Mouse (Mus musculus) heart, embryonic 12.5 days (tissue): ENCODE data around the gene Slc50a1. TPM values are rescaled to one million over a fixed set of nuclear protein-coding genes. Genes with fewer than 3 reads are reported as not detected.

Source experiments
- ATAC-seq: fragments of 200-750 bp; cut with Nextera tagmentation; 2 replicates; pipeline ENCODE4 v1.8.0; 2017; ENCODE audit warnings: moderate TSS enrichment, moderate library complexity; ENCODE audit not compliant: insufficient number of reproducible peaks, low FRiP score
- H3K27ac ChIP-seq: fragments of 300-500 bp; sonication (generic); 2 replicates; pipeline ENCODE4 v1.5.1; 2016; ENCODE audit warnings: mild to moderate bottlenecking, moderate library complexity; ENCODE audit not compliant: poor library complexity, severe bottlenecking
- H3K27me3 ChIP-seq: fragments of 300-500 bp; sonication (generic); replicated peaks from 2 replicates; pipeline ENCODE4 v1.6.1; 2016; ENCODE audit warnings: mild to moderate bottlenecking, moderate library complexity
- H3K36me3 ChIP-seq: fragments of 300-500 bp; sonication (generic); 2 replicates; pipeline ENCODE4 v1.6.1; 2016; ENCODE audit warnings: mild to moderate bottlenecking, moderate library complexity
- H3K4me1 ChIP-seq: fragments of 300-500 bp; sonication (generic); replicated peaks from 2 replicates; pipeline ENCODE4 v1.6.1; 2016; ENCODE audit warnings: mild to moderate bottlenecking
- H3K4me2 ChIP-seq: fragments of 300-500 bp; sonication (generic); 2 replicates; pipeline ENCODE4 v1.6.1; 2016; ENCODE audit warnings: mild to moderate bottlenecking, moderate library complexity
- H3K4me3 ChIP-seq: fragments of 300-500 bp; sonication (generic); 2 replicates; pipeline ENCODE4 v1.5.1; 2016; ENCODE audit warnings: mild to moderate bottlenecking
- H3K9ac ChIP-seq: fragments of 300-500 bp; sonication (generic); 2 replicates; pipeline ENCODE4 v1.6.1; 2016; ENCODE audit warnings: mild to moderate bottlenecking, moderate library complexity
- H3K9me3 ChIP-seq: fragments of 300-500 bp; sonication (generic); replicated peaks from 2 replicates; pipeline ENCODE4 v1.6.1; 2016; ENCODE audit warnings: mild to moderate bottlenecking, moderate library complexity
- WGBS: fragments of 180-500 bp; shearing (Covaris S2); methylation state at CpG from one replicate; pipeline ENCODE4 v1.1.7; 2016; 5-methylcytosine and 5-hydroxymethylcytosine counted together
- polyA plus RNA-seq: library from polyadenylated mRNA; unstranded; fragments of >200 nt; fragmentation: Nextera tagmentation; extraction: Ambion mirVana; gene quantifications from 2 replicates; pipeline ENCODE4 v1.2.1, GENCODE M21; 2016

Gene Slc50a1
- polyA plus RNA-seq = 40.9 and 42.9 TPM in 2 replicates

DNA sequence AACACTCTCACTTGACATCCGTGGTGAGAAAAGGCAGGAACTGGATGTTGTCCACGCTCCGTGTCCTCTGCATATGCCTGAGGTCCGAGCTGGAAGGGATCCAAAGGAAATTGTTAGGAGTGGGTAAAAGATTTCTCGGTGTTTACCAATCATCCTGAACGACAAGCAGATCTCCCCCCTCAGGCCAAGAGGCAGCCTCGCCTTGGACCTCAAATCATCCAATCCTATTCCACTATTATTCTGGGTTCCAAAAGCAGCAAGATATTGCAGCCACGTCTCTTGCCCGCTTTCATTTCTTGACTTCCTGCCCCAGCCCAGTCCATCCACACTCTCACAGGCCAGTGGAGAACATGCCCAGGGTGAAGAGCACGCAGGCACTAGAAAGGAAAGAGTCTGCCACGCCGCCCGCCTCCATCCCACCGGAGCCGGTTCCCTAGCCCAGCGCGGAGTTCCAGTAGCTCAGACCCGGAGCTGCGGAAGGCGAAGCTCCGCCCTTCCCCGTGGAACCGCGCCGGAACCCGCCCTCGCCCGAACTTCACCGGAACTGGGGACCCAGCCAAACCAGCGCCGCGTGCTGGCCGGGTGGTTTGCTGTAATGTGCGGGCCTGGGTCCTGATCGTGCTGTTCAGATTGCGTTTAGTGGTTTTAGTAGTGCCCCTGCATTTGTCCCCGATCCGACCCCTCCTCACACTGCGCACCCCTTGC lies at the start of gene Slc50a1:
Gene Slc50a1 (minus strand): TSS at position 520 of the 705 bp plus-strand sequence.
- Histone ChIP-seq H3K4me3 (peak within 1 kb of the TSS; percentile 63), H3K4me1 (peaks cover 43% of the 10 kb centered on the region), H3K4me2 (peak within 1 kb of the TSS; percentile 90), H3K27ac (peak within 1 kb of the TSS; percentile 82), H3K9ac (peak within 1 kb of the TSS; percentile 84), H3K9me3 (no peaks in the 10 kb centered on the region), H3K36me3 (peaks cover 31% of the 10 kb centered on the region), H3K27me3 (no peaks in the 10 kb centered on the region)
- ATAC-seq = peak; percentile 49
- 2% methylated on average over 39 of the region's 39 CpGs for WGBS

DNA sequence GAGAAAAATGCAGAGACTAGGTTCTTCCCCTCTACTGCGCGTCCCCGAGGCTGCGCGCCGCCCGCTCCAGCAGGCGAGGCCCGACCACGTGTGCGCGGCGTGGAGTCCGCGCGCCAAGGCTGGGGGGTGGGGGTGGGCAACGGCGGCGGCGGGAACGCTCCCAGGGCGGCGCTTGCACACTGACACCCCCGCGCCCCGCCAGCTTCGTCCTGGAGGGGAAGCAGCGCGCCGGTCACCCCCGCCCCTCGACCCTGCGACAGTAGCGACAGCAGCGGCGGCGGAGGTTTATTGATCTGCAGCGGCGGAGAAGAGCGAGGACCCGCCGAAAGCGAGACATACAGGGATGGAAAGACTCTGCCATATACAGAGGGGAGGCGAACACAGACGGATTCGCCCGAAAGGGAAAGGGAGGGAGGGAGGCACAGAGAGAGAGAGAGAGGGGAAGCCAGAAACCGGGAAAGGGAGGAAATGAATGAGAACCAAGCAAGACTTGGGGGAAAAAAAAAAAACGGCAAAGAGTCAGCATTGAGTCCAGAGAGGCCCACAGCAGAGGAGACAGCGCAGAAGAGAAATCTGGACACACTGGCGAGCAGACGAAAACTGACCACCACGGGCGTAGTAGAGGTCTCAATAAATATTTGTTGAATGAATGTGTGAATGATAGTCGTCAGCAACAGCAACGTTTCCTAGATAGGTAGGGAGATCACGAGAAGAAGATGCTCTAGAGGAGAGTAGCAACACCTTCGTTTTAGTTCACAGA lies 49.4 kb upstream of the Slc50a1 start:
- Histone ChIP-seq H3K36me3 (no peaks in the 10 kb centered on the region), H3K4me3 (peak overlapping the region; percentile 62), H3K4me1 (peaks cover 57% of the 10 kb centered on the region), H3K9ac (peak overlapping the region; percentile 39; the same call in 1 of the 2 replicates), H3K4me2 (peak overlapping the region; percentile 94), H3K27ac (no peak overlapping the region), H3K27me3 (peaks cover 78% of the 10 kb centered on the region), H3K9me3 (no peaks in the 10 kb centered on the region)
- 3% methylated on average over 49 of the region's 58 CpGs for WGBS
- ATAC-seq = no peak

DNA sequence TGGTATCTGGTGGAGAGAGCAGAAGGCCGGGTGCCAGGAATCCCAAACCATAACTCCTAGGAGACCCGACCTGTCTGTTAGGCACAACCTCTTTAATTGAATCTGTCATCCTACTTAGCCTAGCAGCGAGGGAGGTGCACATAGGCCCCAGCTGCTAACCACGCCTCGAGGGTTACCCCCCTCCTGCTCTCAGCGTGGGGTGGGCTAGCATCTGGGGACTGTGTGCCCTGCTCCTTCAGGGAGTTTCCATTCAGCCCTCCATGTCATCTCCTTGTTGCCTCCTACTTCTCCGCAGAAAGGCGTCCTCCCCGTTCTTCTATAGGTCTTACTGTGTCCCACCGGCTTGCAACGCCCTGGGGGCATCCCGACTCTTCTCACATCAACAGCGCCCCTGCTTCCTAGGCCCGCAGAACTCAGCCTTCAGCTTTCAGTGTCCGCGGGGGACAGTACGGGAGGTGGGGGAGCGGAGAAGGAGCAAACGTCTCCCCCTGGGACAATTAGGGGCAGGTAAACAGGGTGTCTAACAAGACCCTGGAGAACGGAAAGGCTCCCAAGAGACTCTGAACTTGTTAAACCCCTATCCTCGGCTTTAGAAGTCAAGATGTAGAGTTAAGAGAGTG lies 48.7 kb upstream of the Slc50a1 start:
- Histone ChIP-seq H3K27ac (no peak overlapping the region), H3K36me3 (no peaks in the 10 kb centered on the region)

DNA sequence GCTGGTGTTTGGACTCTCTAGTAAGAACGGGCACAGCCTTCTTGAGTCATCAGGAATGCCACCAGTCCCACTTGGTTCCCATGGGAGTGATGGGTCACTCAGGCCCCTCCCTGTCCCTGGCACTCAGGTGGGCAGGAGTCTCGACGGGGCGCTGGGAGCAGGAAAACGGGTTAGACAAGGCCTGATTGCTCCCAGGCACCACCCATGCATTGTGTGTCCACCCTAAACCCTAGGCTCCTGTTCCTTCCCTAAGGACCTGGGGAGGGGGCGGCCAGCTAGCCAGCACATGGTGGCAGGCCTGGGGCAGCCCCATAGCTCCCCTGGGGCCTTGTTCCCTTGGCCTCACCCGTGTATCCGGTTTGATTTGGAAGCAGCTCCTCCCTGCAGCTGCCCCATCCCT lies 47.9 kb upstream of the Slc50a1 start:
- Histone ChIP-seq H3K4me2 (no peak overlapping the region), H3K36me3 (no peaks in the 10 kb centered on the region), H3K9me3 (no peaks in the 10 kb centered on the region), H3K9ac (no peak overlapping the region), H3K4me1 (peaks cover 63% of the 10 kb centered on the region), H3K4me3 (no peak overlapping the region), H3K27me3 (peaks cover 66% of the 10 kb centered on the region), H3K27ac (no peak overlapping the region)
- ATAC-seq = no peak
- WGBS = 74% methylated on average over 8 of the region's 8 CpGs

More for the DNA sequence above, 48.7 kb upstream of the Slc50a1 start:
- Histone ChIP-seq H3K4me3 (peak overlapping the region; percentile 62), H3K9ac (no peak overlapping the region), H3K9me3 (no peaks in the 10 kb centered on the region), H3K4me1 (peaks cover 63% of the 10 kb centered on the region), H3K4me2 (peak overlapping the region; percentile 94), H3K27me3 (peaks cover 74% of the 10 kb centered on the region)
- ATAC-seq = no peak
- WGBS = 8% methylated on average over 21 of the region's 21 CpGs

DNA sequence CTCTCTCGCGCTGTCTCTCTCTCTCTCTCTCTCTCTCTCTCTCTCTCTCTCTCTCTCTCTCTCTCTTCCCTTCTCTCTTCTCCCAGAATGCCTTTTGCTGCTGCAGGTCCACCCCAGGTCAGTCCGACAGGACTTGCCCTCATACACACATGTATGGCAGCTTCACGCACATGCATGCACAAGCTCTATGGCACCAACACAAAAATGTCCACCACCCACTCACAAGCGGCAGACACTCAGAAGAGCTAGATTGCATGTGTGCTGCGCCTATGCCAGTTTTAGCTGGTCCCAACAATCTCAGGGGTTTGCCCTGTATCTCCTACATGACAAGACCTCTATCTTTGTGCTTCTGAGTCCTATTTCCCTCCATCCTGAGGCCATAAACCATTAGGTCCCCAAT lies 46.9 kb upstream of the Slc50a1 start:
- no peak for ATAC-seq
- Histone ChIP-seq H3K27me3 (peaks cover 58% of the 10 kb centered on the region), H3K9ac (peak overlapping the region; percentile 50), H3K27ac (no peak overlapping the region), H3K4me1 (peaks cover 59% of the 10 kb centered on the region), H3K4me3 (no peak overlapping the region), H3K4me2 (0 out of 2 replicates have a peak overlapping the region, but pooled peaks have one; percentile 8), H3K36me3 (no peaks in the 10 kb centered on the region), H3K9me3 (no peaks in the 10 kb centered on the region)
- 60% methylated on average over 6 of the region's 6 CpGs for WGBS

DNA sequence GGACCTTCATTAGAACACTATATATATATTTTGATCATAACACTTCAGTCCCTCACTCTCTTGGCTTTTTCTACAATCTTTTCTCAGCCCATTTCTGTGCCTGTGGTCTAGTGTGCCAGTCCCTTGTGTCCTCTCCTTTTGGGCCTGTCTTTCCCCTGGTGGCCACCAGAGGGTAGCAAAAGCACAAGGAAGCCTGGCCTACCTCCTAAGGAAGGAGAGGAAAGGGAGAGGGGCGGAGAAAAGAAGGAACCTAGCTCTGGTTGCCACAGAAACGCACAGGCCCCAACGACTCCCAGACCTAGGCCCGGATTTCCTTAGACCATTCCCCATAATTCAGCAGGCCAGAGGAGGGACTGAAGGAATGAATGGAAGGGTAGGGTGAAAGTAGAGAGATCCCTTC lies 46.5 kb upstream of the Slc50a1 start:
- peaks cover 54% of the 10 kb centered on the region for H3K27me3 ChIP-seq
- H3K36me3 ChIP-seq = no peaks in the 10 kb centered on the region
- H3K4me2 ChIP-seq = peak overlapping the region; percentile 70; the same call in 1 of the 2 replicates
- 0% methylated on average over 4 of the region's 4 CpGs for WGBS
- peak overlapping the region; percentile 50 for H3K9ac ChIP-seq
- ATAC-seq = peak; percentile 12; the same call in 1 of the 2 replicates
- no peak overlapping the region for H3K4me3 ChIP-seq
- H3K4me1 ChIP-seq = peaks cover 55% of the 10 kb centered on the region
- H3K27ac ChIP-seq = no peak overlapping the region
- H3K9me3 ChIP-seq = no peaks in the 10 kb centered on the region

DNA sequence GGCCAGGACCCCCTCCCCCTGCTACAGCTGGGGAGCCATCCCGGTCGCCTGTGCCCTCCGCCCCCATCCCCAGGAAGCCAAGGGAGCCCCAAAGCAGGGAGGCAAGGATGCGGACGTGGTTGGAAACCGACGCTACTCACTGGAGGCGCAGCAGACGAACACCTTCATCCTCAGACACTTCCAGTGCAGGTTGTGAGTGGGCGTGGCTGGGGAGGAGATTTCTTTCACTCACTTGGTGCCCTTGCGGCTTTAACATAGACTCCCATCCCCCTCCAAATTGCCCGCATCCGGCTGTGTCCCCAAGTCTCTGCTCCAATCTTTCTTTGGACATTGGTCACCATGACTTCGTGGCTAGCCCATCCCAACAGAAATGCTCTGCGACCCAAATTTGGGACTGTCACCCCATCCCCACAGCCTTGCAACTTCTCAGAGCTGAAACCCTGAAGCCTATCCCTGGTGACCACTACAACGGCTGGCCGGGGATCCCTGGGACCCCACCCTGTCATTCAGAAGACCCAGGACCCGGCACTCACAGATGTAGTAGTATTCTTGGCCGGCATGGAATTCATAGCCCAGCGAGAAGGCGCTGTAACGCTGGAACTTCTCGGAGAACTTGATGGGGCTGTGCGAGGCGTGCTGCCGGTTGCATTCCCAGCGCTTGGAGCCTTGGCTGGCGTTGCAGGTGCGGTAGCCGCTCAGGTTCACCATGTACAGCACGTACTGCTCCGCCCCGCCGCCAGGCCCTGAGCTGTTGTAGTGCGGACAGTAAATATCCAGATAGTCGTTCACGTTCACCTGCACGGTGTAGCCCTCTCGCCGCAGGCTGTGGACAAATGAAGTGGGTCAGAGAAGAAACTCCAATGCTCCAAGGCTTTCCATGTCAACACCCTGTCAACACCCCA lies 45.8 kb upstream of the Slc50a1 start:
- no peak overlapping the region for H3K27ac ChIP-seq
- H3K9ac ChIP-seq = peak overlapping the region; percentile 53
- peaks cover 48% of the 10 kb centered on the region for H3K27me3 ChIP-seq
- peaks cover 49% of the 10 kb centered on the region for H3K4me1 ChIP-seq
- ATAC-seq = peak; percentile 10; the same call in 1 of the 2 replicates
- WGBS = 20% methylated on average over 40 of the region's 40 CpGs
- peak overlapping the region; percentile 70 for H3K4me2 ChIP-seq
- H3K9me3 ChIP-seq = no peaks in the 10 kb centered on the region
- H3K36me3 ChIP-seq = no peaks in the 10 kb centered on the region
- peak overlapping the region; percentile 35 for H3K4me3 ChIP-seq

DNA sequence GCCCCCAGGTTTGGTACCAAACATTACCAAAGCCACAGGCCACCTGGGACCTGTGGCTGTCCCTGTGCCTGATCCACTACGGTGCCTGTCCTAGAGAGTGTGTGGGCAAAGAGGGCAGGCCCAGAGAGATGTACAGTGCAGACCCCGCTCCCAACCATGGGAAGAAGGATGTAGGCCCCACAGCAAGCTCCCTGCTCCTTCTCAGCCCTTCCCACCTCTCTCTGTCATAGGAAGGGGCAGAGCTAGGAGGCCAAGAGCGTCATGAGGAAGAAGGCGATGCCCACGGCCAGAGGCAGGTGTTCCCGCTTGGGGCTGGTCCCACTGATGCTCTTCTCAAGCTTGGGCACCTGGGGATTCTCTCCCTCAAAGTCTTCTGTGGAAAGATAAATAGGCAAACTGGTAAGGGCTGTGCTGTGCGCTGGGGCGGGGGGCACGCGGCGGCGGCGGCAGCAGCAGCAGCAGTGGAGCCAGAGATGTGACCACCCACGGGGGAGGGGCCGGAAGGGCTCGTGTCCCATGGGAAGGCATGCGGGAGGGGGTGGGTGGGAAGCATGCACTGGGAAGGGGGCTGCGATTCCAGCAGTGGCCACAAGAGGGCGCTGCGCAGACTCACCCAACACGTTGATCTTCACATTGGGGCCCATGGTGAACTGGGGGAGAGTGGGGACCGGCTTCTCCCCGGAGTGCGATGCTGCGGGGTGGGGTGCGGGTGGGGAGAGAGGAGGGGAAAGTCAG lies 45.0 kb upstream of the Slc50a1 start:
- Histone ChIP-seq H3K9ac (peak overlapping the region; percentile 53), H3K4me2 (peak overlapping the region; percentile 70), H3K4me3 (peak overlapping the region; percentile 35), H3K27ac (no peak overlapping the region), H3K27me3 (peaks cover 39% of the 10 kb centered on the region), H3K9me3 (no peaks in the 10 kb centered on the region), H3K4me1 (peaks cover 40% of the 10 kb centered on the region), H3K36me3 (no peaks in the 10 kb centered on the region)
- 5% methylated on average over 25 of the region's 26 CpGs for WGBS
- peak; percentile 37; the same call in 1 of the 2 replicates for ATAC-seq

DNA sequence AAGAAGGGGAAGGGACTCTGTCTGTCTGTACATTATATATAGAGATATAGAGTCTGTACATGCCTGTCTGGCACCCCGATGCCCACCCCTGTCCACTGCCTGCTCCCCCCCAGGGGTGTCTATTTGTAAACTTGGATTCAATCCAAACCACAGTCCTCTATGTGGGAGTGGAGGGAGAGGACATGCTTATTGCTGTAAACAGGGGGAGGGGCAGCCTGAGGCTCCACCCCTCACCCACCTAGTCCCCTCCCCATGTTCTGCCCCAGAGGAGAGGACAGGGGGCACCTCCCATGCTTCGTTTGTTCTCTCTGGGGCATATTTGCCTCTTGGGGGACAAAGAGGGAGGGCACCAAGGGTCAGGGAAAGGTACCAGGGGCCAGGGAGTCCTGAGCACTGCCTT lies 44.4 kb upstream of the Slc50a1 start:
- H3K4me3 ChIP-seq = no peak overlapping the region
- H3K4me2 ChIP-seq = peak overlapping the region; percentile 70
- H3K9me3 ChIP-seq = no peaks in the 10 kb centered on the region
- ATAC-seq = peak; percentile 13; the same call in 1 of the 2 replicates
- H3K9ac ChIP-seq = peak overlapping the region; percentile 53; the same call in 1 of the 2 replicates
- H3K27me3 ChIP-seq = peaks cover 34% of the 10 kb centered on the region
- H3K4me1 ChIP-seq = peaks cover 35% of the 10 kb centered on the region
- no peak overlapping the region for H3K27ac ChIP-seq
- H3K36me3 ChIP-seq = no peaks in the 10 kb centered on the region
- WGBS = 43% methylated on average over 2 of the region's 2 CpGs

DNA sequence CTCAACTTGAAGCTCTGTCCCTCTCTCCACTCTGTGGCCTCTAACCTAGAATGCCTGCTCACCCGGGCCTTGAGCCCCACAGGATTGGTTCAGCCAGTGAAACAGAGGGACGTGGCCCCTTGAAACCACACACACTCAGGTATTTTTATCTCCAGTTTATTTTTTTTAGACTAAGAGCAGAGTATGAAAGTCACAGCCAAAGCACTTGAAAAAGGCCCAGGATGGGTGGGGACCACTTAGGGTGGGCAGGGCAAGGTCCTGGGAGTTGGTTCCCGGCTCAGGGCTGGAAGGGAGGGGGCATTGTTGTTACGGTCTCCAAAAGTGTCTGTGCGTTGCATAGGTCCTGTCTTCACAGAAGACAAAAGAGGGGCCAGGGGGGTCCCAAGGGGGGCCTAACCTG lies 44.0 kb upstream of the Slc50a1 start:
- H3K4me1 ChIP-seq = peaks cover 30% of the 10 kb centered on the region
- H3K4me2 ChIP-seq = no peak overlapping the region

More for the DNA sequence above, 44.0 kb upstream of the Slc50a1 start:
- Histone ChIP-seq H3K36me3 (no peaks in the 10 kb centered on the region), H3K9me3 (no peaks in the 10 kb centered on the region), H3K4me3 (no peak overlapping the region), H3K27ac (no peak overlapping the region; the same call in 1 of the 2 replicates), H3K9ac (no peak overlapping the region), H3K27me3 (peaks cover 29% of the 10 kb centered on the region)
- 51% methylated on average over 5 of the region's 5 CpGs for WGBS
- ATAC-seq = no peak
